Mouse (Mus musculus): ENCODE results near the gene Bex3.
"Not testable (repeated sequence)": the region's sequence is repeated elsewhere in the genome, so short reads cannot be mapped to it uniquely, and the experiment has no call there.

Gene Bex3

GRCm38 (mm10) chrX:136269743-136270392 is at the start of gene Bex3:
Gene Bex3 (plus strand): TSS chrX:136270253.
- DNase-seq (ENCODE audit: low spot score in 2 of 2), result peak in 1 of 2 experiments; percentile 6

DNA sequence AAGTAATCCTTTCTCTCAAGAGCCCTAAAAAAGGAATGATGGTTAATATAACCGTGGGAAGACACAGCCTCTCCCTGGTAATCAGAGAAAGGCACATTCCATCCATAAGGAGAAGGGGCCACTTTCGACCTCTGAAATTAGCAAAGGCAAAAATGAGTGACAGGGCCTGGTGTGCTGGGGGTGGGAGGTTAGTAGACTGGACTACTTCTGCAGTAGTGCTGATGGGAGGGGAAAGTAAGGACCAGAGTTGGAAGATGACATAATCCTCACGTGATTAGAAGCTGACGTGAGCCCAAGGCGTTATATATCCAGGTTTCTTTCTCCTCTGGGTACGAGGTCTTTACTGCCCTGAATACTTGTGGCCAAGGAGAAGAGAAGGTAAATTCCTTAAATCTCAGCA is 46.3 kb upstream of the Bex3 start:
- DNase-seq (ENCODE audit: low spot score in 2 of 2), result no peak

DNA sequence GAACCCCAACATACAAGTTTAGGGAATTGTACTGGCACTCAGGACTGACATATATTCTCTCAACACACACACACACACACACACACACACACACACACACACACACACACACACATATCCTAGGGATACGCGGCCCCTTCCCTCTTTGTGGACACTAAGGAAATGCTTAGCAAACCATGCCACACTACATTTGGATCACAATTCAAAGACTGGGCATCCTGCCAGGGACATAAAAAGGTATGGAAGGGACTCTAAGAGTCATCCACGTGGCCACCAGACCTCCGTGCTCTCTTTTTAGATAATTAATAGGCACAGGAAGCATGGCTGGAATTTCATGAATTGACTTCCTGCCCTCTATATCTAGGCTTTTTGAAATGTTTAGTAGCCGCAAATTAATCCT is 42.3 kb upstream of the Bex3 start:
- DNase-seq (ENCODE audit: low spot score in 2 of 2), result no peak

- peak in 1 of 2 experiments; percentile 7 for DNase-seq (ENCODE audit: low spot score in 2 of 2)
Observed at GRCm38 (mm10) chrX:136238118-136238517, 31.9 kb upstream of the Bex3 start.

- no peak for DNase-seq (ENCODE audit: low spot score in 2 of 2)
Observed at GRCm38 (mm10) chrX:136243181-136243580, 26.9 kb upstream of the Bex3 start.

DNA sequence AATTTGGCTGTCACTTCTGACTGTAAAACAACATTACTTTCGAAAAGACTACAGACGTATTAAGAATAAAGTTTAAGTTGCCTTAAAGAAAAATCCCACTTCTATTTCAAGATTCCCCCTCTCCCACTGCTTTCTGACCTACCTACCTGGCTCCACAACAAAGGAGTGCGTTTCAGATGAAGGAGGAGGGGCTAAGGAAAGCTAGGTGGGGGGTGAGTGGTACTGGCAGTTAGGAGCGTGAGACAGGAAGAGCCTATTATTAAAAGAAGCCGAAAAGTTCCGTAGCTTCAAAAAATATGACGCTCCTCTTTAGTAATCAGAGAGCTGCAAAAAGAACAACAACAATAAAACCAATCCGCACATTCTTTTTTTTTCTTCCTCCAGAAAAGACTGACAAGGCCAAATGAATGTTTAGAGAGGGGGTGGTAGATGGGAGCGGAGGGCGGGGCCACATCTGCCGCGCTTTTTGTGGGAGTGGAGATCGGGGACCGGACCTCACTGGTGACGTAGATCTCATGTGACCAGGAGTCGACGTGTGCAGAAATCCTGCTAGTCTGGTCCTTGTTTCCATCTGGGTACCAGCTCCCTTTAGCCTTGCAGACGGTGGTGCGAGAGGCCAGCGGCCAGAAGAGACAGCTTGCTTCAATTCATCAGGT is 25.4 kb upstream of the Bex3 start, which contains the start of gene Tceal9:
Tceal9 (plus strand) TSS at position 506 of the 656 bp plus-strand sequence.
- peak; percentile 50 to 71 for DNase-seq (ENCODE audit: low spot score in 2 of 2)

DNA sequence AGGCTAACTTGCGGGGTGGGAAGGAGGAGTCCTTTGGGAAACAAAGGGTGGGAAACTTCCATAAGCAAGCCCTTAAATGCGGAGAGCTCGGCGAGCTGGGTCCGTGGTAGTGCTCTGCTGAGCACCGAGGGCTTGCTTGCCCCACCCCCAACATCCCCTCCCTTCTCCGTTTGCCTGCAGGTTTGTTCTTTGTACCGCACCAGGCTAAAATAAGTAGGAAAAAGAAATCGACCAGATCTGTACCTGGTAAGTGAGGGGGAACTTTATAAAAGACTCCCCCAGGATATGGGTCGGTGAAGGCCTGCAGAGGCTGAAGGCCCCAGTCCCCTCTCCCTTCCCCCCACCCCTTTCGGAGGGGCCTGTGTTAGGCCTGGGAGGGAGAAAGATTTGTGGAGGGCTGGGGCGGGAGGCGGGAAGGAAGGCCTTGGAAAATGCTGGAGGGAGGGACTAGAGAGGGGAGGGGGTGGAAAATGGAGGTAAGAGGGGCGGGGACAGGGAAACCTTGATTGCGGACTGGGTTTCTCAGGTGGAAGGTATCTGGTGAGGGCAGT is 24.5 kb upstream of the Bex3 start:
- DNase-seq (ENCODE audit: low spot score in 2 of 2), result peak in 1 of 2 experiments; percentile 3

DNA sequence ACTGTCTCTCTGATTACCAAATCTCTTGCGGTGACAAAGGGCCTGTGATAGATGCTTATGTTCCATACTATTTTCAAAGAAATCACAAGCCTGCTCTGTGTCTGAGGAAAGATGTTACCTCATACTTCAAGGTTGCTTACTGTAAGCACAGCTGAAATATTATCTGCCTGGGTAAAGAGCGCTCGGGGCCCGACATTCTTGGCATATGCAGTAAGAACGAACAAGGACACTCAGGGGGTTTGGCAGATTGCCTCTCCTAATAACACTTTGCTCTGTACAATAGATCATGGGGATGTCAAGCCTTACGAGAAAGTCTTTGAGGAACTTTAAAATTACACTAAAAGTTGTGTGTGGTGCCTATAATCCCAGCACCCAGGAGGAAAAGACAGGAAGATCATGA is 21.2 kb upstream of the Bex3 start:
- DNase-seq (ENCODE audit: low spot score in 2 of 2), result no peak

- no peak for DNase-seq (ENCODE audit: low spot score in 2 of 2)
Observed at GRCm38 (mm10) chrX:136249671-136250070, 20.4 kb upstream of the Bex3 start.

- no peak for DNase-seq (ENCODE audit: low spot score in 2 of 2)
Observed at GRCm38 (mm10) chrX:136252023-136252729, 17.9 kb upstream of the Bex3 start.

DNA sequence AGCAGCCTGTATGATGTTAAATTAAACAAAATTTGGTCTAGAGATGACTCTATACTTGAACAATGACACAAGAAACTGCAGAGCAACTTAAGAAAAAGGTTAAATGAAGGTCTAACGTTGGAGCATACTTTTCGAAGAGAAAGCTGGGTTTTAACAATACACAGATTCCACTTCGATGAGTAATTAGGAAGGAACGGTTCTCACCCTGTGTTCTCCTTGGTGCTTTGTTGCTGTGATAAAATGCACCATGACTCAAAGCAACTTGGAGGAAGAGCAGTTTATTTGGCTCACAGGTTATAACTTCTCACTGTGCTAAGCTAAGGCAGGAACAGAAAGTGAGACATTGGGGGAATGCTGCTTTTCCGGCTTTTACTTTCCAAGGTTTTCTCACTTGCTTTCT is 2.3 kb upstream of the Bex3 start:
- no peak for DNase-seq (ENCODE audit: low spot score in 2 of 2)

DNA sequence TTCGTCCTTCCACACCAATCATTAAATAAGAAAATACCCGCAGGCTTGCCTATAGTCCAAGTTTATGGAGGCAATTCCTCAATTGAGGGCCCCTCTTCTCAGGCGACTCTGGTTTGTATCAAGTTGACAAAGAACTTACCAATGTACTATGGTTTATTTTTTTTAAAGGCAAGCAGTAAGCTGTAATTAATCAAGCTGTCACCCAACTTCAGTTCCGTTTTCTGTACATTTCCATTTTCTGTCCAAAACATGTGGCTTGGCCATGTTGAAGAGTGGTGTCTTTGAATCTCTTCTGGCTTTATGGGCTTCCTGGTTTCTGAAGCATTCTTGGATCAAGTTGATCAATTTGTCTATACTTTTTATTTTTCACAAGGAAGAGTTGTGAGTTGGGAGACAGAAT is 1.9 kb upstream of the Bex3 start:
- DNase-seq (ENCODE audit: low spot score in 2 of 2), result no peak

DNA sequence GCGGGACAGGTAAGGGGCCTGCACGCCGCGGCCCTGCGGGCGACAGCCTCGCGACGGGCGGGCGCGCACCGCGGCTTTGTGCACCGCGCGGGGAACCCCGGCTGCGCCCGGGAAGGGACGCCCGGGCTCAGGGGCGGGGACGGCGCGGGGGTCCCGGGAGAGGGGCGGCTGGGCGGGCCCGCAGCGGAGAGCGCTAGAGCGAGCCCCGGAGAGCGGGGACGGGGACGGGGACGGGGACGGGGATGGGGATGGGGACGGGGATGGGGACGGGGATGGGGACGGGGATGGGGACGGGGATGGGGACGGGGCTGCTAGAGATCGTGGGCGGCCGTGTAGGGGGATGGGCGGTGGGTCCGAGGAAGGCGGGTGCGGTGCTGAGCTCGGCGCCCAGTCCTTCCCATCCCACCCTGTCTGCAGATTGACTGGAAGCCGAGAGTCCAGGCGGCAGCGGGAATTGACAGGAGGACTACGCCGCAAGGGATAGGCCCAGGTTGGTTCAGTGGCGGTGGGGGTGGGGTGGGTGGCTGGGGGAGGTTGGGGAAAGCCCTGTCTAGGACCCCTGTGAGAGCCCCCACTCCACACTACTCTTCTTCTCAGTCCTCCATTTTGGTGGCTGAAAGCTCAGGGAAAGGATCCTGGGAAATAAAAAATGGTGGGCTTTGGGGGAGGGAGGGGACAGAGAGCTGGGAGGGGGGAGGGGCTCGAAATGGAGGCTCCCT is 499 bp downstream of the Bex3 start:
- not testable (repeated sequence) for DNase-seq (ENCODE audit: low spot score in 2 of 2)

GRCm38 (mm10) chrX:136274542-136274941 is 4.5 kb downstream of the Bex3 start:
- DNase-seq (ENCODE audit: low spot score in 2 of 2), result no peak

DNA sequence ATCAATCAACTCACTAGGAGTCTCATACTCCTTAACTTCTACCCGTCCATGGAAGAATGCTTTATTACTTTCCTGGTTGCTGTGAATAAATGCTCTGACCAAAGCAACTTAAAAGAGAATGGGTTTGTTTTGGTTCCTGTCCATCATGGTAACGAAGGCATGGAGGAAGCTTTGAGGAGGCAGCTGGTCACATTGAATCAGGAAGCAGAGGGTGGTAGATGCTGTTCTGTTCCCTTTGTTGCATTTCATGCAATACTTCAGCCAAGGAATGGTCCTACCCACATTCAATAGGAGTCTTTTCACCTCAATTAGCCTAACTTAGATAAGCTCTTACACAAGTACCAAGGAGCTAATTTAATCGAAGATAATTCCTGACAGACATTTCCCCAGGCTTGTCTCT is 5.3 kb downstream of the Bex3 start:
- no peak for DNase-seq (ENCODE audit: low spot score in 2 of 2)

DNA sequence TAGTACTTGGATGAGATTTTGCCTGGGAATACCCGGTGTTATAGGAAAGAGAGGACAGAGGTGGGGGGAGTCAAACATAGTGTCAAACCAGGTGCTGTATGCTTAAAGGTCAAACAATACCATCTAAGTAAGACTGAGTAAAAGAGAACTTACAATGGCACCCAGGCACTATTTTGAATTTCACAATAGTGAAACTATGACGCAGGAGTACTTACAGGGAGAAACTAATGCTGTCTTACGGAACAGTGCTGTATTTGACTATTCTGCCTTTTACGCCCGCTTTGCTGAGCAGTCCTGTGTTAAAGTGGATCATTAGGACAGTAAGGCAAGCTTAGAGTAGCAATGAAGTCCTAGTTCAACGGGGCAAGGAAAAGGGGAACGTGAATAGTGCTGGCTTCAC is 7.5 kb downstream of the Bex3 start:
- DNase-seq (ENCODE audit: low spot score in 2 of 2), result no peak

DNA sequence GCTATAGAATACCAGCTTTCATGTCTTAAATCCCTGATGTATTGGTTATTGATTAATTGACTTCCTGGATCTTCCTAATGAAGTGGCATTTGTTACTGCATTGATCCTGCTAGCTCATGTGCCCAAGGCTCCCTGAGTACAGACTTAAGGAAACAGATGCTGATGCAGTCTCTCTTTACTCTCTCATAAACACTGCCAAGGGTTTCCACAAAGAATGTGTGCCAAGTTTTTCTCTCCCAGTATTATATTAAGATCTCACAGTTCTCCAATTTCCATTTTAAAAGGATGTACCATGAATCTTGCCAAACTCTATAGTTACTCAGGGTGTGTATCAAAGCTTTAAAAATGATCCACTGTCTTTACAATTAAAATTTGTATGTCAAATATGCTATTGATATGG is 8.3 kb downstream of the Bex3 start:
- no peak for DNase-seq (ENCODE audit: low spot score in 2 of 2)

GRCm38 (mm10) chrX:136279410-136279809 is 9.4 kb downstream of the Bex3 start:
- DNase-seq (ENCODE audit: low spot score in 2 of 2), result no peak

- DNase-seq (ENCODE audit: low spot score in 2 of 2), result no peak
Observed at GRCm38 (mm10) chrX:136290817-136291281, 20.8 kb downstream of the Bex3 start.

- peak in 1 of 2 experiments; percentile 12 for DNase-seq (ENCODE audit: low spot score in 2 of 2)
Observed at GRCm38 (mm10) chrX:136304295-136304694, 34.2 kb downstream of the Bex3 start.

GRCm38 (mm10) chrX:136306196-136306595 is 36.1 kb downstream of the Bex3 start:
- no peak for DNase-seq (ENCODE audit: low spot score in 2 of 2)

- no peak for DNase-seq (ENCODE audit: low spot score in 2 of 2)
Observed at GRCm38 (mm10) chrX:136313303-136313702, 43.2 kb downstream of the Bex3 start.
